Mouse (Mus musculus): Measurements from ENCODE around the gene Krt23. TPM values are rescaled to one million over a fixed set of nuclear protein-coding genes. Genes with fewer than 3 reads are reported as not detected.

Krt23 gene
- polyA plus RNA-seq (2016; fragmentation: Nextera tagmentation; extraction: Ambion mirVana): not detected in 2 replicates

GRCm38 (mm10) chr11:99492733-99493573, at the start of gene Krt23:
Gene Krt23, minus strand, starts transcription at chr11:99493137.
- no peak for ATAC-seq (ENCODE audit: low FRiP score, low read depth)
- Histone ChIP-seq H3K27ac (no peak within 1 kb of the TSS), H3K36me3 (no peaks in the 10 kb centered on the region), H3K9me3 (no peaks in the 10 kb centered on the region), H3K4me1 (no peaks in the 10 kb centered on the region), H3K9ac (no peak within 1 kb of the TSS), H3K27me3 (replicated peaks) (no peaks in the 10 kb centered on the region), H3K4me3 (no peak within 1 kb of the TSS), H3K4me2 (replicated peaks) (no peak within 1 kb of the TSS)
- WGBS: 81% methylated on average over 22 of the region's 22 CpGs

DNA sequence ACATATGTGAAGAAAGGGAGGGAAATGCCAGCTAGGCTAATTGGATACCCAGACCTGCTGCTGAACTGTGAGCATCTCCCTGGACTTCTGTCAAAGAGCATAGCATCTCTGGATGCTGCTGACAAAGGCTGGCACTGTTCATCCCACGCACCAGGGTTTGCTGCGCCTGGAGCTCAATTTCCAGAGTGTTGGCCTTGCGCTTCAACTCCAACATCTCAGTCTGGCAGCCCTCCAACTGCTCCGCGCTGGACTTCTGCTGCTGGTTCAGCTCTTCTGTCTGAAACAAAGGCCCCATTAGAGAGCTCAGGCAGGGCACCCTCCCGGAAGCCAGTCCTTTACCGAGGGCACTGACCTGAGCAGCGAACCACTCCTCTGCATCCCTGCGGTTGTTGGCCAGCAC, 46.8 kb upstream of the Krt23 start:
- Histone ChIP-seq H3K36me3 (no peaks in the 10 kb centered on the region), H3K4me3 (no peak overlapping the region), H3K4me2 (replicated peaks) (no peak overlapping the region), H3K27ac (no peak overlapping the region), H3K9ac (no peak overlapping the region), H3K27me3 (replicated peaks) (no peaks in the 10 kb centered on the region), H3K4me1 (no peaks in the 10 kb centered on the region), H3K9me3 (no peaks in the 10 kb centered on the region)
- no peak for ATAC-seq (ENCODE audit: low FRiP score, low read depth)
- WGBS: 68% methylated on average over 9 of the region's 9 CpGs

DNA sequence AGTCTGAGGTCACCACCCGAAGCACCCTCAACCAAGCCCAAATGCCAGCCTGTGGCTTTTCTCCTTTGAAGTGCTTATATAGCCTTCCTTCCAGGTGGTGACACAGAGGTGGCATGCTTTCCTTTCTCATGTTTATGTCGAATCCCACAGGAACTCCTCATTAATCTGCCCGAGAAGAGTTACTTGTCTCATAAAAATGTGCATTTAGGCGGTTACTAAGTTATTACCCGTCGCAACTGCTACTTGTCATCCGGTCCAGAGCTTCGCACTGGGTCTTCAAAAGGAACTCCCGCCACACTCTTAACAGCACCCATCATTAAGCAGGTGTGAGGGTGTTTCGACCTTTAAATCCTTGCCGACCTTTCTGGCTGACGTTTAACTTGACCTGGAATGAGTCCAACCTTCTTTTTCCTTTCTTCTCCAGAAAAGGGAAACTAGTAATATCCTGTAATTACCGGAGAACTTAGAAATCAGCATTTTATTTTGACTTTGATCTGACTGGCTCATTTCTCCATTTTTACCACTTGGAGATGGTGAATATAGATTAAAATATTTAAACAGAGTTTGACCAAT, 28.4 kb upstream of the Krt23 start, which contains the start of gene Krt39:
TSS of gene Krt39 (minus strand) at position 51 of the 573 bp plus-strand sequence.
- no peaks in the 10 kb centered on the region for H3K9me3 ChIP-seq
- no peak within 1 kb of the TSS for H3K4me2 ChIP-seq (replicated peaks)
- no peaks in the 10 kb centered on the region for H3K27me3 ChIP-seq (replicated peaks)
- H3K36me3 ChIP-seq: no peaks in the 10 kb centered on the region
- H3K4me1 ChIP-seq: no peaks in the 10 kb centered on the region
- H3K27ac ChIP-seq: no peak within 1 kb of the TSS
- H3K9ac ChIP-seq: no peak within 1 kb of the TSS
- no peak for ATAC-seq (ENCODE audit: low FRiP score, low read depth)
- no peak within 1 kb of the TSS for H3K4me3 ChIP-seq
- 84% methylated on average over 13 of the region's 13 CpGs for WGBS

- H3K4me1 ChIP-seq: no peaks in the 10 kb centered on the region
- no peak overlapping the region for H3K4me2 ChIP-seq (replicated peaks)
- H3K9ac ChIP-seq: no peak overlapping the region
- 89% methylated on average over 8 of the region's 8 CpGs for WGBS
- H3K27me3 ChIP-seq (replicated peaks): no peaks in the 10 kb centered on the region
- H3K4me3 ChIP-seq: no peak overlapping the region
- no peaks in the 10 kb centered on the region for H3K9me3 ChIP-seq
- H3K27ac ChIP-seq: no peak overlapping the region
- no peak for ATAC-seq (ENCODE audit: low FRiP score, low read depth)
- H3K36me3 ChIP-seq: no peaks in the 10 kb centered on the region
Observed at GRCm38 (mm10) chr11:99514098-99514497, 21.2 kb upstream of the Krt23 start.

GRCm38 (mm10) chr11:99500095-99500805, 7.3 kb upstream of the Krt23 start:
- Histone ChIP-seq H3K36me3 (no peaks in the 10 kb centered on the region), H3K27me3 (replicated peaks) (no peaks in the 10 kb centered on the region), H3K4me3 (no peak overlapping the region), H3K9me3 (no peaks in the 10 kb centered on the region), H3K27ac (no peak overlapping the region), H3K9ac (no peak overlapping the region), H3K4me1 (no peaks in the 10 kb centered on the region; the same call in 1 of the 2 replicates), H3K4me2 (replicated peaks) (no peak overlapping the region)
- no peak for ATAC-seq (ENCODE audit: low FRiP score, low read depth)
- WGBS: 89% methylated on average over 9 of the region's 9 CpGs

DNA sequence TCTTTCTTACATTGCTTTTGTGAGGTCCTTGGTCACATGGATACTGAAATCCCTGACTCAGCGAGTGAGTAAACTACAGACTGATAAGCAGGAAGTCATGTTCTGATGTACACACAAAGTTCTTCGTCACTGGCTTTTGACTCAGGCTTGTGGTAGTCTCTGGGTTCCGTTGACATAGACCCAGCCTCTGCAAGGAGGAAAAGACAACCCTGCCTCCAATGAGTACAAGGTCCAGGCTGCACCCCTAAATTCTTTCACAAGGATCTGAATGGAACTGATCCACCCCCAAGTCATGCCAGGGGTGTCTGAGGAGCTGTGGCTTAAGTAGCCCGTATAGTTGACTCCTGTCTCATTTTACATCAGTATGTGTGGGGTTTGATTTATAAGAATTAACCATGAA, 3.5 kb upstream of the Krt23 start:
- H3K27me3 ChIP-seq (replicated peaks): no peaks in the 10 kb centered on the region
- H3K36me3 ChIP-seq: no peaks in the 10 kb centered on the region
- no peak overlapping the region for H3K4me3 ChIP-seq
- no peak for ATAC-seq (ENCODE audit: low FRiP score, low read depth)
- H3K4me1 ChIP-seq: no peaks in the 10 kb centered on the region; the same call in 1 of the 2 replicates
- H3K9me3 ChIP-seq: no peaks in the 10 kb centered on the region
- H3K9ac ChIP-seq: no peak overlapping the region
- H3K4me2 ChIP-seq (replicated peaks): no peak overlapping the region
- H3K27ac ChIP-seq: no peak overlapping the region
- 89% methylated on average over 4 of the region's 4 CpGs for WGBS

DNA sequence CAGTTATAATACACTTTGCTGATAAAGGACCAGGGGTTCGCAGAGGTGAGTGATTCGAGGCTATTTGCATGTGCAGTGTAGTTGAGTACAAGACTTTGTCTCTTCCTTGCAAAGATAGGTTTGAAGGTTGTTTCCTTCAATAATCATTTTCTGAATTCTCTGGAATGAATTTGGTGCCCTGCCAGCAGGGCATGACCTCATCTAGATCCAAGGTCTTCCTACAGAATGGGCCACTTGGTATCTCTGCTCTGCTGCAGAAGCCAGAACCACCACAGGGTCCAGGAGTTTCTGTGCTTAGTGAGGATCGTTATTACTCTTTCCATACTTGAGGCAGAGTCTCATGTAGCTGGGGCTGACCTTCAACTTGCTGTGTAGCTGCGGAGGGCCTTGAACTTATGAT, 1.8 kb upstream of the Krt23 start:
- Histone ChIP-seq H3K27ac (no peak overlapping the region), H3K4me2 (replicated peaks) (no peak overlapping the region), H3K4me1 (no peaks in the 10 kb centered on the region), H3K27me3 (replicated peaks) (no peaks in the 10 kb centered on the region), H3K36me3 (no peaks in the 10 kb centered on the region), H3K9me3 (no peaks in the 10 kb centered on the region), H3K9ac (no peak overlapping the region), H3K4me3 (no peak overlapping the region)
- no peak for ATAC-seq (ENCODE audit: low FRiP score, low read depth)
- 90% methylated on average over 4 of the region's 4 CpGs for WGBS

DNA sequence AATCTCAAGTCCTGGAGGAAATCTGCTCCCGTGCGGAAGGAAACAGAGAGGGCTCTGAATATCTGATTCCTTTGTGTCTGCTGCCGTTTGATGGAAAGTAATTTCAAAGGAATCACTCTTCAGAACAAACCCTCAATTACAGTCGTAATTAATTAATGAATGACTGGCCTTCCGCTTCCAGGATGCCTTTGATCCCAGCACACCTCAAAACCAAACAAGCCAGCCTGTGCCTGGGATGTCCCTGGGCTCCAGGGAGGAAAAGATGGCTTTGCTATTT, 575 bp upstream of the Krt23 start:
- no peaks in the 10 kb centered on the region for H3K27me3 ChIP-seq (replicated peaks)
- no peak overlapping the region for H3K4me2 ChIP-seq (replicated peaks)
- no peaks in the 10 kb centered on the region for H3K9me3 ChIP-seq
- no peak for ATAC-seq (ENCODE audit: low FRiP score, low read depth)
- H3K9ac ChIP-seq: no peak overlapping the region
- no peaks in the 10 kb centered on the region for H3K36me3 ChIP-seq
- H3K4me1 ChIP-seq: no peaks in the 10 kb centered on the region
- no peak overlapping the region for H3K27ac ChIP-seq
- H3K4me3 ChIP-seq: no peak overlapping the region
- WGBS: 46% methylated on average over 5 of the region's 5 CpGs

- ATAC-seq (ENCODE audit: low FRiP score, low read depth): no peak
- Histone ChIP-seq H3K4me2 (replicated peaks) (no peak overlapping the region), H3K36me3 (no peaks in the 10 kb centered on the region), H3K9ac (no peak overlapping the region), H3K27me3 (replicated peaks) (no peaks in the 10 kb centered on the region), H3K4me3 (no peak overlapping the region), H3K27ac (no peak overlapping the region), H3K4me1 (no peaks in the 10 kb centered on the region), H3K9me3 (no peaks in the 10 kb centered on the region)
- 93% methylated on average over 8 of the region's 8 CpGs for WGBS
Observed at GRCm38 (mm10) chr11:99491040-99491439, 1.9 kb downstream of the Krt23 start.

GRCm38 (mm10) chr11:99490624-99491023, 2.3 kb downstream of the Krt23 start:
- H3K4me2 ChIP-seq (replicated peaks): no peak overlapping the region
- WGBS: 75% methylated on average over 4 of the region's 4 CpGs
- H3K4me1 ChIP-seq: no peaks in the 10 kb centered on the region
- H3K27ac ChIP-seq: no peak overlapping the region
- H3K27me3 ChIP-seq (replicated peaks): no peaks in the 10 kb centered on the region
- no peak overlapping the region for H3K4me3 ChIP-seq
- H3K9ac ChIP-seq: no peak overlapping the region
- H3K9me3 ChIP-seq: no peaks in the 10 kb centered on the region
- no peak for ATAC-seq (ENCODE audit: low FRiP score, low read depth)
- H3K36me3 ChIP-seq: no peaks in the 10 kb centered on the region

GRCm38 (mm10) chr11:99489233-99489632, 3.7 kb downstream of the Krt23 start:
- no peaks in the 10 kb centered on the region for H3K9me3 ChIP-seq
- ATAC-seq (ENCODE audit: low FRiP score, low read depth): no peak
- H3K9ac ChIP-seq: no peak overlapping the region
- no peak overlapping the region for H3K4me2 ChIP-seq (replicated peaks)
- WGBS: 54% methylated on average over 3 of the region's 3 CpGs
- no peak overlapping the region for H3K27ac ChIP-seq
- no peaks in the 10 kb centered on the region for H3K36me3 ChIP-seq
- H3K27me3 ChIP-seq (replicated peaks): no peaks in the 10 kb centered on the region
- H3K4me1 ChIP-seq: no peaks in the 10 kb centered on the region
- H3K4me3 ChIP-seq: no peak overlapping the region

GRCm38 (mm10) chr11:99474981-99475380, 18.0 kb downstream of the Krt23 start:
- Histone ChIP-seq H3K9me3 (no peaks in the 10 kb centered on the region), H3K27me3 (replicated peaks) (no peaks in the 10 kb centered on the region), H3K27ac (no peak overlapping the region), H3K4me2 (replicated peaks) (no peak overlapping the region), H3K4me3 (no peak overlapping the region), H3K4me1 (no peaks in the 10 kb centered on the region), H3K36me3 (no peaks in the 10 kb centered on the region), H3K9ac (no peak overlapping the region)
- WGBS: 85% methylated on average over 3 of the region's 3 CpGs
- no peak for ATAC-seq (ENCODE audit: low FRiP score, low read depth)

All from neural tube, embryonic 12.5 days (tissue).